Mouse (Mus musculus) C2C12 (cell line): ENCODE data around the gene Actb. TPM values are rescaled to one million over a fixed set of nuclear protein-coding genes. Genes with fewer than 3 reads are reported as not detected.
A peak's percentile ranks its signal among the peaks of the same experiment; 100 is the strongest.

ENCODE experiments used
- H3K27me3 ChIP-seq: one replicate; pipeline ENCODE4 v1.6.1; 2011; ENCODE audit not compliant: control insufficient read depth, insufficient read depth, insufficient read length
- H3K36me3 ChIP-seq: one replicate; pipeline ENCODE4 v1.6.1; 2011; ENCODE audit not compliant: control insufficient read depth, insufficient read depth
- H3K4me3 ChIP-seq: one replicate; pipeline ENCODE4 v1.5.1; 2011; ENCODE audit warnings: mild to moderate bottlenecking, control low read depth; ENCODE audit not compliant: poor library complexity, insufficient read depth, severe bottlenecking
- H3K79me2 ChIP-seq: one replicate; pipeline ENCODE4 v1.6.1; 2011; ENCODE audit not compliant: control insufficient read depth, insufficient read depth
- H3K79me3 ChIP-seq: one replicate; pipeline ENCODE4 v1.6.1; 2011; ENCODE audit warnings: low read depth, control low read depth
- H3ac ChIP-seq: one replicate; pipeline ENCODE3; 2011; ENCODE audit warnings: low read depth; ENCODE audit not compliant: control insufficient read depth, insufficient read length
- CEBPB ChIP-seq: IDR thresholded peaks from one replicate; pipeline ENCODE4 v1.6.1; 2011; ENCODE audit warnings: low read depth, mild to moderate bottlenecking, control low read depth, moderate library complexity
- CTCF ChIP-seq: IDR thresholded peaks from one replicate; pipeline ENCODE4 v1.5.1; 2011; ENCODE audit not compliant: control insufficient read depth, insufficient read depth, insufficient read length
- FOSL1 ChIP-seq: IDR thresholded peaks from one replicate; pipeline ENCODE4 v1.8.0; 2011; ENCODE audit warnings: mild to moderate bottlenecking, low read length; ENCODE audit not compliant: poor library complexity, insufficient read depth, severe bottlenecking
- MAX ChIP-seq: IDR thresholded peaks from one replicate; pipeline ENCODE4 v1.6.1; 2011; ENCODE audit warnings: mild to moderate bottlenecking, control low read depth
- MYOD1 ChIP-seq: IDR thresholded peaks from one replicate; pipeline ENCODE4 v1.6.1; 2011; ENCODE audit warnings: low read depth; ENCODE audit not compliant: control insufficient read depth, insufficient read length
- MYOG ChIP-seq: IDR thresholded peaks from one replicate; pipeline ENCODE4 v1.6.1; 2011; ENCODE audit not compliant: control insufficient read depth, insufficient read length; ENCODE audit errors: extremely low read depth
- USF1 ChIP-seq: IDR thresholded peaks from one replicate; pipeline ENCODE4 v1.6.1; 2011; ENCODE audit warnings: low read depth, mild to moderate bottlenecking, control low read depth, moderate library complexity
- polyA plus RNA-seq: library from polyadenylated mRNA; unstranded; fragments of >200 nt; fragmentation: generic; extraction: Trizol; gene quantifications from one replicate; pipeline ENCODE4 v1.2.1, GENCODE M21; 2012; ENCODE audit warnings: missing spikeins

Actb gene
- polyA plus RNA-seq, 1 experiment: 6,665 TPM

DNA sequence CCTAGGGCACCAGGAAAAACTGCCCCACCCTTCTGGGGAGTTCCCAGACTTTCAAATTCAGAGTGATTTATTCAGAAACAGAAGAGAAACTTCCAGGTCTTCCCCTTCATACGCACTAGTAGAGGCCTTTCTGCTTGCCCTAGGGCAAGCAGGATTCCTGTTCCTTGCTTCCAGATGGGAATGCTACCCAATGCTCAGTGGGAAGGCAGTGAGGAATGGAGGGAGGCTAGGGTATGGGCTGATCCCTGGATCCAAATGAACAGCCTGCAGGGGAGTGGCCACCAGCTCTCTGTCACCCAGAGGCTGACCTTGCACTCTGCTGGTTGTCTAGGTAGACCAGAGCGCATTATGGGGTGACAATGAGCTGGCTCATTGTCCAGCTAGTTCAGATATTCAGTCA, 5.1 kb upstream of the Actb start:
- Histone ChIP-seq H3ac (no peak overlapping the region), H3K36me3 (no peaks in the 10 kb centered on the region), H3K27me3 (no peaks in the 10 kb centered on the region), H3K4me3 (no peak overlapping the region), H3K79me2 (peaks cover 28% of the 10 kb centered on the region), H3K79me3 (peaks cover 3% of the 10 kb centered on the region)
- TF ChIP-seq CEBPB (no peak), CTCF (no peak), FOSL1 (no peak), MYOD1 (no peak), MYOG (no peak), MAX (no peak), USF1 (no peak)

DNA sequence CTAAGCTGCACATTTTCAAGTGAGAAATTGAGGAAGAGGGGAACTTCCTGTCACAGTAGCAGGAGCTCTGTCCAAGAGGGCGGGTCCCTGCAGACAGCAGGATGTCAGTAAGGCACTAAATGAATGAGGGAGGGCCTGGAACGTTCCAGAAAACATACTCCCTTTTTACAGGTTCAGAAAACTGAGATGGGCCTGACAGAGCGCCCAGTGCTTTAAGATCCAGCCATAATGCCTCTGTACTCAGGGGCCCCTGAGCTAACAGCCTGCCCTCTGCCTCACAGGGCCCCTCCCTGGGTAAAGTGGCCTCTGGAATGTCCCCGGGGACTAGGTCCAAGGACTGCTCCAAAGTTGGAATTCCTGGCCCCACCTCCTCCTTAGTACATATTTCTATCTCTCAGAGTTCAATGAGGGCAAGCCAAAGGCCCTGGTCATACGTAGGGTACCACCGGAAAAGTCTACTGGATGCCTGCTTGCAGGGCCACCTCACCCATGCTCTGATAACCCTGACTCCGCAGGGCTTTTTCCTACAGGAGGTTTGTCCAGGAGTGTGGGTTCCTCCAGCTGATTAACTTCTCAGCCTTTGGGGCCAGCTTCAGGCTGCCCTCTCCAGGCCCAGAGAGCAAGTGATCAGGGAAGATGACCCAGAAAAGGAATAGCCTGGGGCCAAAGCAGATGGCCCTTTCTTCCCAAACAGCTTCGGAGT, 3.2 kb upstream of the Actb start:
- H3K27me3 ChIP-seq: no peaks in the 10 kb centered on the region
- peaks cover 47% of the 10 kb centered on the region for H3K79me2 ChIP-seq
- H3K36me3 ChIP-seq: peaks cover 9% of the 10 kb centered on the region
- TF ChIP-seq USF1 (no peak), CTCF (no peak), MAX (no peak), CEBPB (no peak), MYOD1 (no peak), FOSL1 (no peak), MYOG (no peak)
- peaks cover 17% of the 10 kb centered on the region for H3K79me3 ChIP-seq
- H3ac ChIP-seq: peak overlapping the region; percentile 9
- H3K4me3 ChIP-seq: no peak overlapping the region

DNA sequence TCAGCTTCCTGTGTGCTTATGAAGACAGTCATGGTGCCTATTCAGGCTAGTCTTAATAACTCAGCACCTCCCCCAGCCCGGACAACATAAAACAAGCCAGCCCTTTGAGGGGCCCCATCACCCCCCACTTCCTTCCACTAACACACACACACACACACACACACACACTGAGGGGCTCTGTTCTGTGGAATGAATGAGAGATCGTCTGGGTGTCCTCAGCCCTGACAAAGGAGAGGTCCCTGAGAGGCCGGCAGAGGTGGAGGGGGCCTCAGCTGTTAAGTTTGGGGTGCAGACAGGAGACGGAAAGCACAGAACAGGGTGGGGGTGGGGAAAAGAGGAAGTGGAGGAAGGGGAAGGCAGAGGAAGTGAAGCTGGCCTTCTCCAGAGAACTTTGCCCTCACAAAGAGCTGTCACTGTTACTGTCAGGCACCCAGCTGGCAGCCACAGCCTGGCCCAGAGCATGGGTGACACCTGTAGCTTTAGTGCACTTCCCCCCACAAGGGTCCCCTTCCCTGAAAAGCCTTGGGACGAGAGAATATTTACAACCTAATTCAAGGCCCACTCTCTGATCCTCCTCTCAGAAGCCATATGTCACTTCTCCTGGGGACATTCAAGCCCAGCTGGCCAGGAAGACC, 2.5 kb upstream of the Actb start:
- Histone ChIP-seq H3K4me3 (no peak overlapping the region), H3ac (peak overlapping the region; percentile 9), H3K36me3 (peaks cover 16% of the 10 kb centered on the region), H3K79me3 (peaks cover 24% of the 10 kb centered on the region), H3K79me2 (peaks cover 53% of the 10 kb centered on the region), H3K27me3 (no peaks in the 10 kb centered on the region)
- TF ChIP-seq MYOD1 (no peak), USF1 (no peak), MAX (no peak)

DNA sequence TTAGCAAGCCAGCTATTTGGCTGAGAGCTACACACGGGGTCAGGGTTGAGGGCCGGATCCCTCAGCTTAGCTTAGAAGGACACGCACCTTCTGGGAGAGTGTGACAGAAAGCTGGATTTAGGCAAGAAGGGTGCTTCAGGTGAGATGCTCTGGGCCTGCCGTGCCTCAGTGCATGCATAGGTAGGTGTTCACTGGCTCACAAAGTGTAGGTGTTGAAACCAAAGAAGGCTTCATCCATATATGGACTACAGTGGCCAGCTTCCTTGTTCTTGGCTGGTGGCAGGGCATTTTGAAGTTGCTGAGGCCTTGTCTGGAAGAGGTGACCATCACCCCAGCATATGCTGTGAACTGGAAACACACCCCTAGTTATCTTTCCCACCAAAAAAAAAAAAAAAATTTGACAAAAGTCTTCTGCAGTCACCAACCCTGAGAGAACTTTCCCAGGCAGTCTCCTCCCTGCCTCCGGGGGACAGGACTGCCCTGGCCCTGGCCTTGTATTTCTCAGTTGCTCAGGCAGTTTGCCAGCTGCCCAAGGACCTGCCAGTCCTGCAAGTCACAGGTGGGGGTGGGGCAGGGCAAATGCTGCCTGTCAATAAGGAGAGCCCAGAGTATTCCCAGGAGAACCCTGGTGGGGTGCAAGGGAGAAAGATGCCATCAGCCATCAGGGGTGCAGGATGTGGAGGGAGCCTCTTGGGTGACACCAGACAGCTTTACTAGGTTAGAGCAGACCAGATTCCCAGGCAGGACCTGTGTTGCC, 1.4 kb upstream of the Actb start:
- no peak overlapping the region for H3K4me3 ChIP-seq
- no peaks in the 10 kb centered on the region for H3K27me3 ChIP-seq
- H3K79me2 ChIP-seq: peaks cover 64% of the 10 kb centered on the region
- H3K36me3 ChIP-seq: peaks cover 26% of the 10 kb centered on the region
- peak overlapping the region; percentile 52 for H3ac ChIP-seq
- H3K79me3 ChIP-seq: peaks cover 30% of the 10 kb centered on the region
- no peak for TF ChIP-seq MAX
- TF ChIP-seq MYOG: no peak
- no peak for TF ChIP-seq FOSL1
- no peak for TF ChIP-seq CTCF
- no peak for TF ChIP-seq CEBPB

DNA sequence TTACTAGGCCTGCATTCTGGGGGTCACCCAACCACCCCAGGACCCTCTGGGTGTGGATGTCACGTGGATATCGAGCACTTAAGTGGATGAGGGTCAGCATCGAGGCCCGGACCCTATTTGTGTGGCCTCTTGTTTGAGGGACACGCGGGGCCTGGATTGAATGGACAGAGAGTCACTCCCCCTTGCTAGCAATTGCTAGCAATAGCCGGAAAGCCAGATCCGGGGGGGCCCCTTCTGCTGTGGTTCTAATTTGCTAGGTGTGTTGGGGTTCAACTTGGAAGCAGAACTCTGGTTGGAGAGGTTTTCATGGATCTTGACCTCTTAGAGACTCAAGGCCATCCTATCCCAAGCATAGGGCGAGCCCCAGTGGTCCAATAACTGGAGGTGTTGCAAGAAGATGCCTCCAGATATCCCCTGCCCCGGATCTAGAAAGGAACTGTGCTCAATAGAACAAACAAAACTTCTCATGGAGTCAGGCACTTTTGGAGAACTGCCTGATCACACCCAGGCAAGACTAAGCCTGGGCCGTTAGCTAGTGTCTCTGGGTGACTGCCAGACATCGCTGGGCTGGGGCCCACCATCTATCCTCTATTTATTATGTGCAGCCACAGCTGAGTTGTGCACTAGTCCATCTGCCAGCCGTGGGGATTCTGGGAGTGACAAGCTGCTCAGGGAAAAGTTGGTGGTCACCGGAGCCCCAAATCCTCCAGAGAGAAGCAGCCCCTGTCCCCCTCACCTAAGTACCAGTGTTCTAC, 671 bp upstream of the Actb start:
- TF ChIP-seq USF1: no peak
- no peak for TF ChIP-seq MYOD1
- no peak for TF ChIP-seq CEBPB
- no peak for TF ChIP-seq MYOG
- no peak for TF ChIP-seq MAX
- TF ChIP-seq FOSL1: no peak
- TF ChIP-seq CTCF: no peak
- Histone ChIP-seq H3K4me3 (peak overlapping the region; percentile 99), H3ac (peak overlapping the region; percentile 52), H3K27me3 (no peaks in the 10 kb centered on the region), H3K36me3 (peaks cover 34% of the 10 kb centered on the region), H3K79me3 (peaks cover 30% of the 10 kb centered on the region), H3K79me2 (peaks cover 71% of the 10 kb centered on the region)
